Mouse (Mus musculus): Measurements from ENCODE around the gene Nav2. TPM values are rescaled to one million over a fixed set of nuclear protein-coding genes. Genes with fewer than 3 reads are reported as not detected.

Gene Nav2
- polyA plus RNA-seq, 1 experiment = 21.9 TPM

DNA sequence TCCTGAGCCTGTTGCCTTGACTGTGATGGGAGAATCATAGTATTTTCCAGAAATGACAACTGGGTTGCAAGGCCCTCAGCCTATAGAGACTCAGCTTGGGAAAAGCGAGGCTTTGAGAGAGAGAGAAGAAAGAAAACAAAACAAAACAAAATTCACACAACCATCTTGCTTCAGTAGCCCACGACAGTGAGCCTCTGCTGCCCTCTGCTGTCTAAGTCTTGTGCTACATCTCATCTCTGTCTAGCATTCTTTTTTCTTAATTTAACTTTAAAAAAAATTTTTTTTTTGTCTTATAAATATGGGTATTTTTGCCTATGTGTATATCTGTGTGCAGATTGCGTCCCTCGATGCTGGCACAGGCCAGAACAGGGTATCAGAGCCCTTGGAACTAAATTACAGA lies 517.5 kb downstream of the Nav2 start:
- no peak for TF ChIP-seq MYOG (IDR thresholded peaks at IDR 0.05; ENCODE audit: control insufficient read depth in 1 of 3, insufficient read depth in 1 of 3, insufficient read length in 2 of 3, low read depth in 2 of 3)
- TF ChIP-seq MAX (IDR thresholded peaks at IDR 0.05; ENCODE audit: low read depth) = no peak
- no peak for TF ChIP-seq CEBPB (IDR thresholded peaks at IDR 0.05; ENCODE audit: insufficient read depth, poor library complexity, severe bottlenecking)
- no peak for TF ChIP-seq MYOD1 (IDR thresholded peaks at IDR 0.05; ENCODE audit: control insufficient read depth in 1 of 3, insufficient read length in 2 of 3, low read depth in 2 of 3)
- TF ChIP-seq USF1 (IDR thresholded peaks at IDR 0.05; ENCODE audit: low read depth) = no peak
- no peak for TF ChIP-seq SRF (IDR thresholded peaks at IDR 0.05; ENCODE audit: control insufficient read depth, insufficient read length, low read depth)
- no peak for TF ChIP-seq E2F4 (IDR thresholded peaks at IDR 0.05; ENCODE audit: insufficient read depth)
- no peak for TF ChIP-seq TCF12 (IDR thresholded peaks at IDR 0.05; ENCODE audit: insufficient read depth, poor library complexity, severe bottlenecking)
- TF ChIP-seq POLR2AphosphoS2 (IDR thresholded peaks at IDR 0.05; ENCODE audit: insufficient read length, low read depth) = no peak
- no peak for TF ChIP-seq POLR2A (IDR thresholded peaks at IDR 0.05; ENCODE audit: insufficient read length, low read depth)
- TF ChIP-seq REST (IDR thresholded peaks at IDR 0.05; ENCODE audit: insufficient read depth, insufficient read length) = no peak
- no peak for TF ChIP-seq TCF3 (IDR thresholded peaks at IDR 0.05; ENCODE audit: insufficient read length, low read depth)
- Histone ChIP-seq H3K4me2 (ENCODE audit: low read depth) (no peak overlapping the region), H3K36me3 (ENCODE audit: control insufficient read depth, insufficient read depth) (no peaks in the 10 kb centered on the region)

DNA sequence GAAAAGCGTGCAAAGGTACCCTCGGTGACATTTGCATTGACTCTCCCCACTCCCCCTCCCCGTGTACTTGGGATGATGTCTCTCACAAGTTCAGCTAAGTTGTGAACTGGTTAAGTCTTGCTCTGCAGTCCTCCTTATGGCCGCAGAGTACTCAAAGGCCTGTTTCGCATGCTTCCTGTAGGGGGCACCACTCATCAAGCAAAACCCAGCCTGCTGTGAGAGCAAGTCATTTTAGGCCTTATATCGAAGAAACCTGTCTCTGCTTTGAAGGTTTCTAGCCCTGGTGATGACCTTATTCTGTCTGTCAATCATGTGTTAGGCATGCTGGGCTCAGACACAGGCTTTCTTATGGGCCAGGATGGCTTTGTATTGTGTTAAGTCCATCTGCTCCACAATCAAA lies 519.3 kb downstream of the Nav2 start:
- H3K36me3 ChIP-seq (ENCODE audit: control insufficient read depth, insufficient read depth) = no peaks in the 10 kb centered on the region
- no peaks in the 10 kb centered on the region for H3K79me2 ChIP-seq (ENCODE audit: control insufficient read depth, insufficient read depth)
- H3ac ChIP-seq (ENCODE audit: control insufficient read depth, insufficient read length) = no peak overlapping the region
- H3K4me3 ChIP-seq = no peak overlapping the region
- no peak for TF ChIP-seq USF1 (IDR thresholded peaks at IDR 0.05; ENCODE audit: low read depth)
- TF ChIP-seq REST (IDR thresholded peaks at IDR 0.05; ENCODE audit: insufficient read depth, insufficient read length) = no peak
- TF ChIP-seq MYOG (IDR thresholded peaks at IDR 0.05; ENCODE audit: control insufficient read depth in 1 of 3, insufficient read depth in 1 of 3, insufficient read length in 2 of 3, low read depth in 2 of 3) = no peak
- TF ChIP-seq E2F4 (IDR thresholded peaks at IDR 0.05; ENCODE audit: insufficient read depth) = no peak
- no peak for TF ChIP-seq POLR2AphosphoS2 (IDR thresholded peaks at IDR 0.05; ENCODE audit: insufficient read length, low read depth)
- no peak overlapping the region for H3K4me2 ChIP-seq (ENCODE audit: low read depth)
- H3K27me3 ChIP-seq (ENCODE audit: control insufficient read depth, insufficient read depth, insufficient read length) = no peaks in the 10 kb centered on the region

More for the DNA sequence above, 517.5 kb downstream of the Nav2 start:
- Histone ChIP-seq H3K4me3 (no peak overlapping the region), H3ac (ENCODE audit: control insufficient read depth, insufficient read length) (no peak overlapping the region), H3K79me2 (ENCODE audit: control insufficient read depth, insufficient read depth) (no peaks in the 10 kb centered on the region), H3K27me3 (ENCODE audit: control insufficient read depth, insufficient read depth, insufficient read length) (no peaks in the 10 kb centered on the region)

DNA sequence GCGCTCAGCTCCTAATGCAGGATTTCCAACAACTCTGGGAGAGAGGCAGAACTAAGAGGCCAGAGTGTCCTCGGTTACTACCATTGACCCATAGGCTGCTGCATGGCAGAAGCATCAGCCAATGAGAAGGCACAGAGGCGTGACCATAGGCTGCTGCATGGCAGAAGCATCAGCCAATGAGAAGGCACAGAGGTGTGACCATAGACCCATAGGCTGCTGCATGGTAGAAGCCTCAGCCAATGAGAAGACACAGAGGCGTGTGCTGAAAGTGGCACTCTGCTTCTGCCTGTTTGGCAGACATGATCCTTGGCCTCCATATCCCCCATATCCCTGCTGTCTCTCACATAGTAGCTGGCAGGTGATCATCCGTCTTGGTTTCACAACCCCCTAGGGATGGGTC lies 520.4 kb downstream of the Nav2 start:
- no peaks in the 10 kb centered on the region for H3K27me3 ChIP-seq (ENCODE audit: control insufficient read depth, insufficient read depth, insufficient read length)
- no peak overlapping the region for H3ac ChIP-seq (ENCODE audit: control insufficient read depth, insufficient read length)
- no peak overlapping the region for H3K4me2 ChIP-seq (ENCODE audit: low read depth)
- no peaks in the 10 kb centered on the region for H3K36me3 ChIP-seq (ENCODE audit: control insufficient read depth, insufficient read depth)
- H3K4me3 ChIP-seq = no peak overlapping the region
- no peaks in the 10 kb centered on the region for H3K79me2 ChIP-seq (ENCODE audit: control insufficient read depth, insufficient read depth)
- TF ChIP-seq MAX (IDR thresholded peaks at IDR 0.05; ENCODE audit: low read depth) (no peak), POLR2A (IDR thresholded peaks at IDR 0.05; ENCODE audit: insufficient read length, low read depth) (peak; percentile 29)

DNA sequence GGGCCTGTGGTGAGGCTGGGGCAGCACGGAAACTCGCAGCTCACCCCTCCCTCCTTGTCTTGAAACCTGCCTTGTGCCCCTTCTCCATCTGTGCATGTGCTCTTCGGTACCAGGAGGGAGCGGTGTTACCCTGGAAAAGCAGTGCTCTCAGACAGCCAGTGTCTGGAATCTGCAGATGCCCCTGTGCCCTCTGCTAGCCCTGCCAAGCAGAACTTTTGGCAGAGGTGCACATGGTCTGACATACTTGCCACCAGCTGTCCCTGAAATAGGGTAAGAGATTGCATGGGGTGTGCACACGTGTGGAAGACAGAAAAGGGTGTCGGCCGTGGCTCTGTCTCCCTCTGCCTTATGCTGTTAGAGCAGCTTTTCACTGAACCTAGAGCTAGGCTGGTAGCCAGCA lies 522.3 kb downstream of the Nav2 start:
- TF ChIP-seq POLR2A (IDR thresholded peaks at IDR 0.05; ENCODE audit: insufficient read length, low read depth) (no peak), E2F4 (IDR thresholded peaks at IDR 0.05; ENCODE audit: insufficient read depth) (no peak), MAX (IDR thresholded peaks at IDR 0.05; ENCODE audit: low read depth) (no peak), TCF12 (IDR thresholded peaks at IDR 0.05; ENCODE audit: insufficient read depth, poor library complexity, severe bottlenecking) (no peak), TCF3 (IDR thresholded peaks at IDR 0.05; ENCODE audit: insufficient read length, low read depth) (no peak), SRF (IDR thresholded peaks at IDR 0.05; ENCODE audit: control insufficient read depth, insufficient read length, low read depth) (no peak), POLR2AphosphoS2 (IDR thresholded peaks at IDR 0.05; ENCODE audit: insufficient read length, low read depth) (no peak), REST (IDR thresholded peaks at IDR 0.05; ENCODE audit: insufficient read depth, insufficient read length) (no peak), MYOG (IDR thresholded peaks at IDR 0.05; ENCODE audit: control insufficient read depth in 1 of 3, insufficient read depth in 1 of 3, insufficient read length in 2 of 3, low read depth in 2 of 3) (peak in 1 of 3 experiments; percentile 67)
- no peak overlapping the region for H3K4me2 ChIP-seq (ENCODE audit: low read depth)
- no peaks in the 10 kb centered on the region for H3K27me3 ChIP-seq (ENCODE audit: control insufficient read depth, insufficient read depth, insufficient read length)
- H3K79me2 ChIP-seq (ENCODE audit: control insufficient read depth, insufficient read depth) = no peaks in the 10 kb centered on the region
- H3K4me3 ChIP-seq = no peak overlapping the region
- H3ac ChIP-seq (ENCODE audit: control insufficient read depth, insufficient read length) = no peak overlapping the region
- no peaks in the 10 kb centered on the region for H3K36me3 ChIP-seq (ENCODE audit: control insufficient read depth, insufficient read depth)

DNA sequence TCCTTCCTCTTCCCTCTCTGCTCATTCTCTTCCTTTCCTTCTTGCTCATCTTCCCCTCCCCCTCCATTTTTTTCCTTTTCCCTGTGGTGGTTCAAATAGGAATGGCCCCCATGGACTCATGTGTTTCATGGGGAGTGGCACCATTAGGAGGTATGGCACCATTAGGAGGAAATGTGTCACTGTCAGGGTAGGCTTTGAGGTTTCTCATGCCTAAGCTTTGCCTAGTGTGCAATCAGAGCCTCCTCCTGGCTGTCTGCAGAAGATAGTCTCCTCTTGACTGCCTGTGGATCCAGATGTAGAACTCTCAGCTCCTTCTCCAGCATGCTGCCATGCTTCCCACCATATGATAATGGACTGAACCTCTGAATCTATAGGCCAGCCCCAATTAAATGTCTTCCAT lies 525.4 kb downstream of the Nav2 start:
- Histone ChIP-seq H3ac (ENCODE audit: control insufficient read depth, insufficient read length) (no peak overlapping the region), H3K4me2 (ENCODE audit: low read depth) (no peak overlapping the region), H3K27me3 (ENCODE audit: control insufficient read depth, insufficient read depth, insufficient read length) (no peaks in the 10 kb centered on the region), H3K36me3 (ENCODE audit: control insufficient read depth, insufficient read depth) (no peaks in the 10 kb centered on the region), H3K4me3 (no peak overlapping the region), H3K79me2 (ENCODE audit: control insufficient read depth, insufficient read depth) (no peaks in the 10 kb centered on the region)
- TF ChIP-seq MYOG (IDR thresholded peaks at IDR 0.05; ENCODE audit: control insufficient read depth in 1 of 3, insufficient read depth in 1 of 3, insufficient read length in 2 of 3, low read depth in 2 of 3) = no peak
- no peak for TF ChIP-seq POLR2A (IDR thresholded peaks at IDR 0.05; ENCODE audit: insufficient read length, low read depth)
- no peak for TF ChIP-seq POLR2AphosphoS2 (IDR thresholded peaks at IDR 0.05; ENCODE audit: insufficient read length, low read depth)
- TF ChIP-seq E2F4 (IDR thresholded peaks at IDR 0.05; ENCODE audit: insufficient read depth) = no peak
- TF ChIP-seq USF1 (IDR thresholded peaks at IDR 0.05; ENCODE audit: low read depth) = no peak
- no peak for TF ChIP-seq TCF12 (IDR thresholded peaks at IDR 0.05; ENCODE audit: insufficient read depth, poor library complexity, severe bottlenecking)
- no peak for TF ChIP-seq CEBPB (IDR thresholded peaks at IDR 0.05; ENCODE audit: insufficient read depth, poor library complexity, severe bottlenecking)
- TF ChIP-seq TCF3 (IDR thresholded peaks at IDR 0.05; ENCODE audit: insufficient read length, low read depth) = no peak
- no peak for TF ChIP-seq SRF (IDR thresholded peaks at IDR 0.05; ENCODE audit: control insufficient read depth, insufficient read length, low read depth)
- TF ChIP-seq MAX (IDR thresholded peaks at IDR 0.05; ENCODE audit: low read depth) = no peak
- no peak for TF ChIP-seq MYOD1 (IDR thresholded peaks at IDR 0.05; ENCODE audit: control insufficient read depth in 1 of 3, insufficient read length in 2 of 3, low read depth in 2 of 3)
- TF ChIP-seq REST (IDR thresholded peaks at IDR 0.05; ENCODE audit: insufficient read depth, insufficient read length) = no peak
